ENCODE assay signal across 11 mouse cellular contexts in the genomic region with DNA sequence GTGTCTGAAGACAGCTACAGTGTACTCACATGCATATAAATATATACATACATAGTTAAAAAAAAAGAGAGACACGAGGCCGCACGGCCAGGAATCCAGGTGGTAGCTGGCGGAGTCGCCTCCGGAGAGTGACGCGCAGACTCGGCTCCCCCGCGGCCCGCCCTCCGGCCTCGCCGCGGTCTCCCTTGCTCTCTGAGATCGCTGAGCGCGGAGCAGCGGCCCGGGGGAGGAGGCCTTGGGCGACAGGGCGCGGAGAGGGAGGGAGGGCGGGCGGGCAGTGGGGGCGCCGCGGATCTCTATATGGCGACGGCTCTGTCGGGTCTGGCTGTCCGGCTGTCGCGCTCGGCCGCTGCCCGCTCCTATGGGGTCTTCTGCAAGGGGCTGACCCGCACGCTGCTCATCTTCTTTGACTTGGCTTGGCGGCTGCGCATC. TPM values are rescaled to one million over a fixed set of nuclear protein-coding genes. Genes with fewer than 3 reads are reported as not detected.
A peak's percentile ranks its signal among the peaks of the same experiment; 100 is the strongest.
DNase-seq lines count a peak whose midpoint lies in the region; ATAC-seq lines count a peak whose summit lies in the region.
"Not testable (repeated sequence)": the region's sequence is repeated elsewhere in the genome, so short reads cannot be mapped to it uniquely, and the experiment has no call there.
"Had no signal": no experiment of that assay in that cellular context is flagged by ENCODE, and none has a peak within 500 bp of the region (broad histone marks: within the 10 kb centered on the region; RNA-seq: fewer than 3 reads in every experiment).

No protein-coding gene starts in this region.

- not testable (repeated sequence) for H3K27me3 ChIP-seq in embryonic facial prominence, embryonic 15.5 days; heart, embryonic 13.5 days (replicated peaks); intestine, embryonic 16.5 days (replicated peaks; ENCODE audit: control insufficient read depth, insufficient read depth, low read length); limb, embryonic 15.5 days

- peak overlapping the region; percentile 59 for H3K4me2 ChIP-seq in embryonic facial prominence, embryonic 15.5 days (replicated peaks)
- peak overlapping the region; percentile 68 for H3K4me2 ChIP-seq in heart, embryonic 13.5 days
- H3K4me2 ChIP-seq in intestine, embryonic 16.5 days (ENCODE audit: low read depth, low read length) = peak overlapping the region; percentile 55
- H3K4me2 ChIP-seq in limb, embryonic 15.5 days = peak overlapping the region; percentile 52

- H3K4me1 ChIP-seq in embryonic facial prominence, embryonic 15.5 days; heart, embryonic 13.5 days; intestine, embryonic 16.5 days (ENCODE audit: control insufficient read depth, insufficient read depth, low read length); limb, embryonic 15.5 days: not testable (repeated sequence)

- ATAC-seq in embryonic facial prominence, embryonic 15.5 days (ENCODE audit: insufficient number of reproducible peaks, low FRiP score, low TSS enrichment, low read depth); heart, embryonic 13.5 days (ENCODE audit: extremely low read depth, insufficient number of reproducible peaks, low FRiP score, low TSS enrichment); limb, embryonic 15.5 days (ENCODE audit: insufficient number of reproducible peaks, low FRiP score, low TSS enrichment, low read depth): not testable (repeated sequence)
- ATAC-seq in intestine, embryonic 16.5 days = peak; percentile 69
- ATAC-seq in megakaryocyte-erythroid progenitor cell, adult 5-6 weeks (replicated peaks; ENCODE audit: low FRiP score, low TSS enrichment, poor library complexity, severe bottlenecking) = peak; percentile 93

- not testable (repeated sequence) for H3K9me3 ChIP-seq in embryonic facial prominence, embryonic 15.5 days (replicated peaks); heart, embryonic 13.5 days; intestine, embryonic 16.5 days (ENCODE audit: control insufficient read depth, low read length); limb, embryonic 15.5 days

- H3K9ac ChIP-seq in embryonic facial prominence, embryonic 15.5 days; limb, embryonic 15.5 days: not testable (repeated sequence)
- H3K9ac ChIP-seq in heart, embryonic 13.5 days = peak overlapping the region; percentile 63
- H3K9ac ChIP-seq in intestine, embryonic 16.5 days (ENCODE audit: low read depth, low read length) = peak overlapping the region; percentile 49

- H3K27ac ChIP-seq in embryonic facial prominence, embryonic 15.5 days (replicated peaks); heart, embryonic 13.5 days (replicated peaks); intestine, embryonic 16.5 days (ENCODE audit: low read length); limb, embryonic 15.5 days: not testable (repeated sequence)

- 14% methylated on average over 20 of the region's 42 CpGs for WGBS in embryonic facial prominence, embryonic 15.5 days
- WGBS in heart, embryonic 13.5 days = 17% methylated on average over 36 of the region's 42 CpGs
- 22% methylated on average over 22 of the region's 42 CpGs for WGBS in intestine, embryonic 16.5 days
- WGBS in limb, embryonic 15.5 days = 46% methylated on average over 25 of the region's 42 CpGs

- H3K36me3 ChIP-seq in embryonic facial prominence, embryonic 15.5 days; heart, embryonic 13.5 days; intestine, embryonic 16.5 days (ENCODE audit: control insufficient read depth, insufficient read depth, low read length); limb, embryonic 15.5 days: not testable (repeated sequence)

- peak; percentile 31 for DNase-seq in adrenal gland, postnatal 25 days
- peak; percentile 38 for DNase-seq in retina, postnatal 1 day
- peak; percentile 5 for DNase-seq in urinary bladder, postnatal 14 days (ENCODE audit: low spot score)

- H3K4me3 ChIP-seq in embryonic facial prominence, embryonic 15.5 days (replicated peaks) = peak overlapping the region; percentile 37
- peak overlapping the region; percentile 45 for H3K4me3 ChIP-seq in heart, embryonic 13.5 days
- H3K4me3 ChIP-seq in intestine, embryonic 16.5 days (ENCODE audit: low read length) = peak overlapping the region; percentile 29
- peak overlapping the region; percentile 31 for H3K4me3 ChIP-seq in limb, embryonic 15.5 days

RNA-seq across cellular contexts. Expression of a gene that starts 12.3 kb away (rescaled TPM):
- 29.0 and 40.7 TPM in 2 replicates for total RNA-seq in adrenal gland, postnatal 25 days (2021)
- polyA plus RNA-seq in embryonic facial prominence, embryonic 15.5 days (2015; fragmentation: Nextera tagmentation; extraction: Ambion mirVana) = 56.7 and 57.1 TPM in 2 replicates
- 35.6 and 38.9 TPM in 2 replicates for polyA plus RNA-seq in heart, embryonic 13.5 days (2015; fragmentation: Nextera tagmentation; extraction: Ambion mirVana)
- polyA plus RNA-seq in intestine, embryonic 16.5 days (2015; fragmentation: Nextera tagmentation; extraction: Ambion mirVana) = 136 and 153 TPM in 2 replicates
- polyA plus RNA-seq in limb, embryonic 15.5 days (2015; fragmentation: Nextera tagmentation; extraction: Ambion mirVana) = 52.6 and 57.0 TPM in 2 replicates
- 43.9 and 57.5 TPM in 2 replicates for total RNA-seq in megakaryocyte-erythroid progenitor cell, adult 5-6 weeks (2014; fragmentation: Nextera tagmentation)
- 66.4 and 68.1 TPM in 2 replicates for total RNA-seq in megakaryocyte-erythroid progenitor cell, adult 5-6 weeks (2017)

RNA-seq across cellular contexts. Expression of a gene that starts 20.4 kb away (rescaled TPM):
- not detected in 2 replicates for total RNA-seq in adrenal gland, postnatal 25 days (2021)
- not detected in 2 replicates for polyA plus RNA-seq in embryonic facial prominence, embryonic 15.5 days (2015; fragmentation: Nextera tagmentation; extraction: Ambion mirVana)
- polyA plus RNA-seq in heart, embryonic 13.5 days (2015; fragmentation: Nextera tagmentation; extraction: Ambion mirVana) = not detected in 2 replicates
- polyA plus RNA-seq in intestine, embryonic 16.5 days (2015; fragmentation: Nextera tagmentation; extraction: Ambion mirVana) = not detected in 2 replicates
- not detected in 2 replicates for polyA plus RNA-seq in limb, embryonic 15.5 days (2015; fragmentation: Nextera tagmentation; extraction: Ambion mirVana)
- not detected in 2 replicates for total RNA-seq in megakaryocyte-erythroid progenitor cell, adult 5-6 weeks (2014; fragmentation: Nextera tagmentation)
- not detected in 2 replicates for total RNA-seq in megakaryocyte-erythroid progenitor cell, adult 5-6 weeks (2017)
- total RNA-seq: gastrocnemius, adult 18-20 months; left cerebral cortex, postnatal 36 days had no signal
- polyA plus RNA-seq: Patski had no signal

RNA-seq across cellular contexts. Expression of a gene that starts 47.5 kb away (rescaled TPM):
- 47.0 and 47.3 TPM in 2 replicates for total RNA-seq in adrenal gland, postnatal 25 days (2021)
- 113 and 121 TPM in 2 replicates for polyA plus RNA-seq in embryonic facial prominence, embryonic 15.5 days (2015; fragmentation: Nextera tagmentation; extraction: Ambion mirVana)
- 76.1 and 82.0 TPM in 2 replicates for polyA plus RNA-seq in heart, embryonic 13.5 days (2015; fragmentation: Nextera tagmentation; extraction: Ambion mirVana)
- 100 and 127 TPM in 2 replicates for polyA plus RNA-seq in intestine, embryonic 16.5 days (2015; fragmentation: Nextera tagmentation; extraction: Ambion mirVana)
- 118 and 120 TPM in 2 replicates for polyA plus RNA-seq in limb, embryonic 15.5 days (2015; fragmentation: Nextera tagmentation; extraction: Ambion mirVana)
- 191 and 232 TPM in 2 replicates for total RNA-seq in megakaryocyte-erythroid progenitor cell, adult 5-6 weeks (2014; fragmentation: Nextera tagmentation)
- total RNA-seq in megakaryocyte-erythroid progenitor cell, adult 5-6 weeks (2017) = 488 and 519 TPM in 2 replicates

RNA-seq across cellular contexts. Expression of a gene that starts 57.9 kb away (rescaled TPM):
- total RNA-seq in adrenal gland, postnatal 25 days (2021) = 1.8 and 2.8 TPM in 2 replicates
- polyA plus RNA-seq in embryonic facial prominence, embryonic 15.5 days (2015; fragmentation: Nextera tagmentation; extraction: Ambion mirVana) = 2.7 and 3.0 TPM in 2 replicates
- polyA plus RNA-seq in heart, embryonic 13.5 days (2015; fragmentation: Nextera tagmentation; extraction: Ambion mirVana) = 2.4 and 3.4 TPM in 2 replicates
- polyA plus RNA-seq in intestine, embryonic 16.5 days (2015; fragmentation: Nextera tagmentation; extraction: Ambion mirVana) = 2.0 and 2.2 TPM in 2 replicates
- polyA plus RNA-seq in limb, embryonic 15.5 days (2015; fragmentation: Nextera tagmentation; extraction: Ambion mirVana) = 3.5 and 3.7 TPM in 2 replicates
- 2.6 and 8.9 TPM in 2 replicates for total RNA-seq in megakaryocyte-erythroid progenitor cell, adult 5-6 weeks (2014; fragmentation: Nextera tagmentation)
- total RNA-seq in megakaryocyte-erythroid progenitor cell, adult 5-6 weeks (2017) = 3.1 and 3.3 TPM in 2 replicates
